Mouse (Mus musculus) embryonic facial prominence, embryonic 13.5 days (tissue): ENCODE data around the gene Cd320. TPM values are rescaled to one million over a fixed set of nuclear protein-coding genes. Genes with fewer than 3 reads are reported as not detected.
"Not testable (repeated sequence)": the region's sequence is repeated elsewhere in the genome, so short reads cannot be mapped to it uniquely, and the experiment has no call there.

Source experiments
- ATAC-seq: fragments of 200-750 bp; cut with Nextera tagmentation; 2 replicates; pipeline ENCODE4 v1.8.0; 2017; ENCODE audit warnings: low read depth; ENCODE audit not compliant: insufficient number of reproducible peaks, insufficient read depth, low FRiP score, low TSS enrichment
- H3K27ac ChIP-seq: fragments of 300-500 bp; sonication (generic); 2 replicates; pipeline ENCODE4 v1.5.1; 2015; ENCODE audit warnings: moderate library complexity, mild to moderate bottlenecking, inconsistent platforms
- H3K27me3 ChIP-seq: fragments of 300-500 bp; sonication (generic); 2 replicates; pipeline ENCODE4 v1.6.1; 2015; ENCODE audit warnings: mild to moderate bottlenecking, inconsistent platforms
- H3K36me3 ChIP-seq: fragments of 300-500 bp; sonication (generic); 2 replicates; pipeline ENCODE4 v1.6.1; 2015; ENCODE audit warnings: mild to moderate bottlenecking, inconsistent platforms
- H3K4me1 ChIP-seq: fragments of 300-500 bp; sonication (generic); 2 replicates; pipeline ENCODE4 v1.6.1; 2015; ENCODE audit warnings: inconsistent platforms
- H3K4me2 ChIP-seq: fragments of 300-500 bp; sonication (generic); 2 replicates; pipeline ENCODE4 v1.6.1; 2015; ENCODE audit warnings: moderate library complexity, mild to moderate bottlenecking, inconsistent platforms
- H3K4me3 ChIP-seq: fragments of 300-500 bp; sonication (generic); 2 replicates; pipeline ENCODE4 v1.5.1; 2015; ENCODE audit warnings: mild to moderate bottlenecking, inconsistent platforms
- H3K9ac ChIP-seq: fragments of 300-500 bp; sonication (generic); 2 replicates; pipeline ENCODE4 v1.6.1; 2015; ENCODE audit warnings: mild to moderate bottlenecking, inconsistent platforms
- H3K9me3 ChIP-seq: fragments of 300-500 bp; sonication (generic); 2 replicates; pipeline ENCODE4 v1.6.1; 2016; ENCODE audit warnings: inconsistent platforms
- WGBS: fragments of 180-500 bp; shearing (Covaris S2); methylation state at CpG from one replicate; pipeline ENCODE4 v1.1.7; 2015; ENCODE audit warnings: mixed read lengths; 5-methylcytosine and 5-hydroxymethylcytosine counted together
- polyA plus RNA-seq: library from polyadenylated mRNA; unstranded; fragments of >200 nt; fragmentation: Nextera tagmentation; extraction: Ambion mirVana; gene quantifications from 2 replicates; pipeline ENCODE4 v1.2.1, GENCODE M21; 2015

The Cd320 gene
- polyA plus RNA-seq, 1 experiment from 2014 or later, result 66.4 TPM

DNA sequence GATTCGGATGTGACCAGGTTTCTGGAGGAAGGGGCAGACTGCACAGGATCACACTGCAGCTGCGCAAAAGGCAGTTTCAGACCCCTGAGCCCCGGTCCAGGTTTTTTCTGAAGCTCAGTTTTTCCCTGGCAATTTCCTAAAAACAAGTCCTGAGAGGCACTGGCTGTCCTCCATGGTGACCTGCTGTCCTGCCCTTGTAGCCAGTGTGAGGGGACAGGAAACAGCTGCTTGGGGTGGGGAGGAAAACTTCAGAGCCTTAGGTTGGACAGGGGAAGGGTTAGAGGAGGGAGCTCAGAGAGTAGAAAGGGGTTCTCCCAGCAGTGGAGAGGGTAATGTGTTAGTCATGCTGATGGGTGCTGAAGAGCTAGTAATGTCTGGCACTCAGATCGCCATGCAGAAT, 29.9 kb upstream of the Cd320 start:
- Histone ChIP-seq H3K4me2 (no peak overlapping the region), H3K27me3 (no peaks in the 10 kb centered on the region), H3K4me3 (no peak overlapping the region), H3K36me3 (no peaks in the 10 kb centered on the region), H3K27ac (no peak overlapping the region), H3K9me3 (no peaks in the 10 kb centered on the region), H3K4me1 (peaks cover 16% of the 10 kb centered on the region), H3K9ac (no peak overlapping the region)
- ATAC-seq, result no peak
- 69% methylated on average over 4 of the region's 4 CpGs for WGBS

- 93% methylated on average over 6 of the region's 6 CpGs for whole genome bisulfite sequencing
Measured at GRCm38 (mm10) chr17:33815399-33815798, 27.5 kb upstream of the Cd320 start.

DNA sequence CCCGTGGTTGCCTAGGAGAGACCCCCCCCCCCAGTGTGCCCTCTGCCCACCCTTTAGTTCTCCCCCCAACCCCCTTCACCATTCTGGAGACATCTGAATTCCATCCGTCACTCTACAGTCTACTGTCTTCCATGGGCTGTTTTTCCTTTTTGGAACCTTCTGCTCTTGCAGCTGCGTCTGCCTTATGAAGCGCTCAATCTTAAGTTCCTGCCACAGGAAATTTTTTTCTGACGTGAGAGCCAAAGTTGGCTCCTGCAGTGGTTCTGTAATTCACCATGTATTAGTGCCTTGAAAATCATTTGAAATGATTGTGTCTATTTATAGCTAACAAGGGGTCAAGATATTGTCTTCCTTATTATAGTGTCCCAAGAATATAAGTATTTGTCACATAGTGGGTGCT, 26.3 kb upstream of the Cd320 start:
- Histone ChIP-seq H3K4me2 (peak overlapping the region; percentile 92), H3K4me3 (peak overlapping the region; percentile 58; the same call in 1 of the 2 replicates), H3K9me3 (no peaks in the 10 kb centered on the region), H3K27ac (peak overlapping the region; percentile 90; the same call in 1 of the 2 replicates), H3K27me3 (no peaks in the 10 kb centered on the region), H3K36me3 (peaks cover 34% of the 10 kb centered on the region), H3K9ac (no peak overlapping the region; the same call in 1 of the 2 replicates), H3K4me1 (peaks cover 15% of the 10 kb centered on the region)
- no peak for ATAC-seq
- 71% methylated on average over 5 of the region's 5 CpGs for WGBS

More at GRCm38 (mm10) chr17:33815399-33815798, 27.5 kb upstream of the Cd320 start:
- Histone ChIP-seq H3K27ac (no peak overlapping the region), H3K27me3 (no peaks in the 10 kb centered on the region), H3K9me3 (no peaks in the 10 kb centered on the region), H3K4me1 (peaks cover 23% of the 10 kb centered on the region), H3K36me3 (peaks cover 22% of the 10 kb centered on the region), H3K9ac (no peak overlapping the region), H3K4me2 (no peak overlapping the region), H3K4me3 (no peak overlapping the region)
- no peak for ATAC-seq

DNA sequence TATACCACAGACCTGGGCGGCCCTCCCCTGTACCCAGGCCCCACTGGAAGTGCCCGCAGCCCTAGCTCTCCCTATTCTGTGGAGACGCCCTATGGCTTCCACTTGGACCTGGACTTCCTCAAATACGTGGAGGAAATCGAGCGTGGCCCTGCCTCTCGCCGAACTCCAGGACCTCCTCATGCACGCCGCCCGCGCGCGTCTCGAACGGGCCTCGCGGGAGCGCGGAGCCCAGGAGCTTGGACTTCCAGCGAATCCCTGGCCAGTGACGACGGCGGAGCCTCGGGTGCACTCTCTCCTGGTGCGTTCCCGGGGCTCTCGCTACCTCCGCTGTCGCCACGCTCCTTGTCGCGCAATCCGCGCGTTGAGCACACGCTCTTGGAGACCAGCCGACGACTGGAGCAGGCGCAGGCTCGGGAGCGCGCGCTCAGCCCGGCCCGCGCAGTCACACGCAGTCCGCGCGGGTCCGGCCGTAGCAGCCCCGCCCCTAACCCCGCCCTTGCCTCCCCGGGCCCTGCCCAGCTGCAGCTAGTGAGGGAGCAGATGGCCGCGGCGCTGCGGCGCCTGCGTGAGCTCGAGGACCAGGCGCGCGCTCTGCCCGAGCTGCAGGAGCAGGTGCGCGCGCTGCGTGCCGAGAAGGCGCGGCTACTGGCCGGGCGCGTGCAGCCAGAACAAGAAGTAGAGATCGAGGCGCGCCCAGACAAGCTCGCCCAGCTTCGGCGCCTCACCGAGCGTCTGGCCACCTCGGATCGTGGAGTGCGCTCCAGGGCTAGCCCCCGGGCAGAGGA, 25.5 kb upstream of the Cd320 start:
- Histone ChIP-seq H3K27me3 (no peaks in the 10 kb centered on the region), H3K4me1 (peaks cover 23% of the 10 kb centered on the region), H3K4me3 (peak overlapping the region; percentile 58), H3K36me3 (peaks cover 42% of the 10 kb centered on the region), H3K9ac (peak overlapping the region; percentile 83), H3K27ac (peak overlapping the region; percentile 90), H3K4me2 (peak overlapping the region; percentile 92), H3K9me3 (no peaks in the 10 kb centered on the region)
- ATAC-seq, result peak; percentile 97
- WGBS, result under 1% methylated on average over 69 of the region's 89 CpGs

- peaks cover 30% of the 10 kb centered on the region for H3K4me1 ChIP-seq
- peak overlapping the region; percentile 58 for H3K4me3 ChIP-seq
- peak overlapping the region; percentile 90 for H3K27ac ChIP-seq
- peak overlapping the region; percentile 92 for H3K4me2 ChIP-seq
- ATAC-seq, result peak; percentile 17; the same call in 1 of the 2 replicates
- 19% methylated on average over 33 of the region's 33 CpGs for WGBS
- peaks cover 49% of the 10 kb centered on the region for H3K36me3 ChIP-seq
- peak overlapping the region; percentile 83 for H3K9ac ChIP-seq
- H3K9me3 ChIP-seq, result no peaks in the 10 kb centered on the region
- H3K27me3 ChIP-seq, result no peaks in the 10 kb centered on the region
Measured at GRCm38 (mm10) chr17:33817969-33818643, 24.8 kb upstream of the Cd320 start.

GRCm38 (mm10) chr17:33822436-33822959, 20.4 kb upstream of the Cd320 start:
- peak overlapping the region; percentile 88 for H3K9ac ChIP-seq
- 77% methylated on average over 1 of the region's 1 CpGs for WGBS
- no peak for ATAC-seq

DNA sequence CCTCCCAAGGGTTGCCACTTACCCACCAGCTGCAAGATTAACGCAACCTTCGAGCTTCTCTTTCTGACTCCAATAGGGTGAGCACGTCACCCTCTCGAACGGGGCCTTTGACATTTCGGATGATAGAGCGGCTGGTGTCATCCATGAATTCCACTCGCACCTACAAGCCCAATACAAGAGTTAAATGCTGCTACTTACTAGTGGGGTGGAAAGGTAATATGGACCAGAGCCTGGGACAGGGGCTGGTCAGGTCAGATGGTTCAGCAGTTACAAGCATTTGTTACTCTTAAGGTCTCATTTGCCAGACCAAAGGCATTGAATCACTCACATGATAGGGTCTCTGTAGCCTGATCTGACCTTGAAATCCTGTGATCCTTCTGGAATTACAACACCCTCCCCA, 19.7 kb upstream of the Cd320 start:
- H3K4me2 ChIP-seq, result peak overlapping the region; percentile 95
- H3K9ac ChIP-seq, result peak overlapping the region; percentile 88
- peak overlapping the region; percentile 79 for H3K4me3 ChIP-seq
- H3K9me3 ChIP-seq, H3K27me3 ChIP-seq, ATAC-seq, H3K27ac ChIP-seq: not testable (repeated sequence)
- peaks cover 54% of the 10 kb centered on the region for H3K36me3 ChIP-seq
- H3K4me1 ChIP-seq, result peaks cover 49% of the 10 kb centered on the region
- 86% methylated on average over 8 of the region's 8 CpGs for WGBS

More at GRCm38 (mm10) chr17:33822436-33822959, 20.4 kb upstream of the Cd320 start:
- Histone ChIP-seq H3K9me3 (no peaks in the 10 kb centered on the region), H3K4me2 (peak overlapping the region; percentile 95), H3K36me3 (peaks cover 50% of the 10 kb centered on the region), H3K27ac (no peak overlapping the region), H3K4me1 (peaks cover 48% of the 10 kb centered on the region), H3K4me3 (peak overlapping the region; percentile 79; the same call in 1 of the 2 replicates), H3K27me3 (no peaks in the 10 kb centered on the region)

- H3K9ac ChIP-seq, result peak within 1 kb of the TSS; percentile 88
- peak within 1 kb of the TSS; percentile 95 for H3K4me2 ChIP-seq
- ATAC-seq, result peak; percentile 89
- no peaks in the 10 kb centered on the region for H3K27me3 ChIP-seq
- peaks cover 45% of the 10 kb centered on the region for H3K4me1 ChIP-seq
- under 1% methylated on average over 51 of the region's 51 CpGs for WGBS
- peaks cover 53% of the 10 kb centered on the region for H3K36me3 ChIP-seq
- peak within 1 kb of the TSS; percentile 91 for H3K27ac ChIP-seq
- H3K4me3 ChIP-seq, result peak within 1 kb of the TSS; percentile 79
- H3K9me3 ChIP-seq, result no peaks in the 10 kb centered on the region
Measured at GRCm38 (mm10) chr17:33824084-33824996, 18.6 kb upstream of the Cd320 start, which contains the start of the genes Rps28 and Ndufa7. Gene Rps28, minus strand, starts transcription at chr17:33824562. Gene Ndufa7, plus strand, starts transcription at chr17:33824572.

- H3K4me3 ChIP-seq, result peak overlapping the region; percentile 79
- H3K27ac ChIP-seq, result peak overlapping the region; percentile 91
- 0 out of 2 replicates have a peak, but pooled peaks have one; percentile 4 for ATAC-seq
- peak overlapping the region; percentile 95 for H3K4me2 ChIP-seq
- H3K27me3 ChIP-seq, H3K9me3 ChIP-seq: not testable (repeated sequence)
- H3K4me1 ChIP-seq, result peaks cover 45% of the 10 kb centered on the region
- WGBS, result 8% methylated on average over 6 of the region's 6 CpGs
- H3K36me3 ChIP-seq, result peaks cover 53% of the 10 kb centered on the region
- H3K9ac ChIP-seq, result peak overlapping the region; percentile 88
Measured at GRCm38 (mm10) chr17:33824997-33825330, 17.9 kb upstream of the Cd320 start.

GRCm38 (mm10) chr17:33825462-33825861, 17.4 kb upstream of the Cd320 start:
- peak overlapping the region; percentile 95 for H3K4me2 ChIP-seq
- H3K4me1 ChIP-seq, result peaks cover 45% of the 10 kb centered on the region
- no peak overlapping the region; the same call in 1 of the 2 replicates for H3K27ac ChIP-seq
- peak overlapping the region; percentile 88 for H3K9ac ChIP-seq
- no peak for ATAC-seq
- H3K9me3 ChIP-seq, result no peaks in the 10 kb centered on the region
- no peaks in the 10 kb centered on the region for H3K27me3 ChIP-seq
- peak overlapping the region; percentile 79 for H3K4me3 ChIP-seq
- H3K36me3 ChIP-seq, result peaks cover 53% of the 10 kb centered on the region
- 76% methylated on average over 8 of the region's 8 CpGs for WGBS

GRCm38 (mm10) chr17:33826850-33827249, 16.0 kb upstream of the Cd320 start:
- Histone ChIP-seq H3K4me3 (no peak overlapping the region), H3K4me1 (peaks cover 42% of the 10 kb centered on the region), H3K4me2 (no peak overlapping the region), H3K9me3 (no peaks in the 10 kb centered on the region), H3K27ac (no peak overlapping the region), H3K36me3 (peaks cover 52% of the 10 kb centered on the region), H3K9ac (no peak overlapping the region), H3K27me3 (no peaks in the 10 kb centered on the region)
- no peak for ATAC-seq
- 0% methylated on average over 3 of the region's 3 CpGs for WGBS
